Mouse (Mus musculus) cerebellum, adult 2 months (tissue): ENCODE results near the gene Amn. TPM values are rescaled to one million over a fixed set of nuclear protein-coding genes. Genes with fewer than 3 reads are reported as not detected.

Experiments
- DNase-seq, 2 experiments: peaks; one replicate each; pipeline ENCODE4 v3.0.0; 2021
- H3K27ac ChIP-seq: fragments of 200-500 bp; 2 replicates; pipeline ENCODE4 v1.5.1; 2012; ENCODE audit warnings: low read length, control low read depth, inconsistent platforms; ENCODE audit not compliant: insufficient read depth
- H3K27me3 ChIP-seq: fragments of 200-500 bp; 2 replicates; pipeline ENCODE4 v1.6.1; 2012; ENCODE audit warnings: inconsistent platforms, mild to moderate bottlenecking, low read length, moderate library complexity; ENCODE audit not compliant: control insufficient read depth, insufficient read depth
- H3K4me1 ChIP-seq: fragments of 200-500 bp; 2 replicates; pipeline ENCODE4 v1.6.1; 2011; ENCODE audit warnings: low read length; ENCODE audit not compliant: control insufficient read depth, insufficient read depth
- H3K4me3 ChIP-seq: fragments of 200-500 bp; replicated peaks from 2 replicates; pipeline ENCODE3; 2011; ENCODE audit warnings: mild to moderate bottlenecking, low read depth, low read length, control low read depth; ENCODE audit not compliant: insufficient read depth
- CTCF ChIP-seq: fragments of 200-500 bp; IDR thresholded peaks from 2 replicates; pipeline ENCODE4 v1.5.1; 2011; ENCODE audit warnings: low read depth, mild to moderate bottlenecking, control low read depth, low read length, moderate library complexity, borderline replicate concordance; ENCODE audit not compliant: insufficient read depth
- POLR2A ChIP-seq: fragments of 200-500 bp; IDR thresholded peaks from 2 replicates; pipeline ENCODE4 v1.6.1; 2011; ENCODE audit warnings: low read length, control low read depth, borderline replicate concordance; ENCODE audit not compliant: insufficient read depth
- WGBS: fragments of 180-500 bp; shearing (Covaris S2); methylation state at CpG from one replicate; pipeline ENCODE4 v1.1.7; 2018; 5-methylcytosine and 5-hydroxymethylcytosine counted together
- polyA plus RNA-seq: library from polyadenylated mRNA; depleted of rRNA; stranded (reverse); fragments of >200 nt; gene quantifications from 2 replicates; pipeline ENCODE4 v1.2.3, GENCODE M21; 2012

The Amn gene
- polyA plus RNA-seq, 1 experiment, result 9.6 TPM

- 49% methylated on average over 10 of the region's 10 CpGs for WGBS
- Histone ChIP-seq H3K4me3 (no peak overlapping the region), H3K27me3 (no peaks in the 10 kb centered on the region), H3K27ac (no peak overlapping the region), H3K4me1 (no peaks in the 10 kb centered on the region; the same call in 1 of the 2 replicates)
- TF ChIP-seq POLR2A (no peak), CTCF (no peak)
- DNase-seq, result no peak
Measured at GRCm38 (mm10) chr12:111284532-111284931, 13.6 kb downstream of the Amn start.

GRCm38 (mm10) chr12:111293025-111293424, 22.1 kb downstream of the Amn start:
- no peaks in the 10 kb centered on the region for H3K27me3 ChIP-seq
- no peak overlapping the region for H3K4me3 ChIP-seq
- H3K27ac ChIP-seq, result no peak overlapping the region
- WGBS, result 15% methylated on average over 12 of the region's 12 CpGs
- TF ChIP-seq POLR2A (no peak), CTCF (no peak)
- peak; percentile 55 to 73 for DNase-seq
- peaks cover 13% of the 10 kb centered on the region for H3K4me1 ChIP-seq

- no peaks in the 10 kb centered on the region for H3K4me1 ChIP-seq
- no peak for TF ChIP-seq CTCF
- no peak for TF ChIP-seq POLR2A
- DNase-seq, result no peak
- 95% methylated on average over 27 of the region's 27 CpGs for WGBS
- H3K27me3 ChIP-seq, result no peaks in the 10 kb centered on the region
- H3K4me3 ChIP-seq, result no peak overlapping the region
- no peak overlapping the region for H3K27ac ChIP-seq
Measured at GRCm38 (mm10) chr12:111301322-111302017, 30.6 kb downstream of the Amn start.

- WGBS, result 94% methylated on average over 14 of the region's 14 CpGs
- H3K27ac ChIP-seq, result no peak overlapping the region
Measured at GRCm38 (mm10) chr12:111302018-111302345, 31.1 kb downstream of the Amn start.

GRCm38 (mm10) chr12:111303702-111304337, 32.9 kb downstream of the Amn start:
- no peak for DNase-seq
- no peak for TF ChIP-seq CTCF
- no peak for TF ChIP-seq POLR2A
- Histone ChIP-seq H3K4me3 (no peak overlapping the region), H3K4me1 (no peaks in the 10 kb centered on the region), H3K27me3 (no peaks in the 10 kb centered on the region), H3K27ac (no peak overlapping the region)
- WGBS, result 88% methylated on average over 8 of the region's 8 CpGs

More at GRCm38 (mm10) chr12:111302018-111302345, 31.1 kb downstream of the Amn start:
- no peak for TF ChIP-seq POLR2A
- no peak for TF ChIP-seq CTCF
- Histone ChIP-seq H3K27me3 (no peaks in the 10 kb centered on the region), H3K4me3 (no peak overlapping the region), H3K4me1 (no peaks in the 10 kb centered on the region)
- no peak for DNase-seq

- TF ChIP-seq POLR2A (no peak), CTCF (no peak)
- no peak for DNase-seq
- Histone ChIP-seq H3K27ac (no peak overlapping the region), H3K4me1 (no peaks in the 10 kb centered on the region), H3K27me3 (no peaks in the 10 kb centered on the region), H3K4me3 (no peak overlapping the region)
- 24% methylated on average over 8 of the region's 8 CpGs for WGBS
Measured at GRCm38 (mm10) chr12:111306821-111307220, 35.9 kb downstream of the Amn start.

GRCm38 (mm10) chr12:111309256-111309655, 38.4 kb downstream of the Amn start:
- H3K4me3 ChIP-seq, result no peak overlapping the region
- no peaks in the 10 kb centered on the region for H3K27me3 ChIP-seq
- no peak overlapping the region for H3K27ac ChIP-seq
- no peak for TF ChIP-seq CTCF
- TF ChIP-seq POLR2A, result no peak
- no peak for DNase-seq
- WGBS, result 82% methylated on average over 12 of the region's 12 CpGs
- no peaks in the 10 kb centered on the region for H3K4me1 ChIP-seq

GRCm38 (mm10) chr12:111309931-111310330, 39.0 kb downstream of the Amn start:
- DNase-seq, result no peak
- 82% methylated on average over 14 of the region's 14 CpGs for WGBS
- H3K4me3 ChIP-seq, result no peak overlapping the region
- H3K27me3 ChIP-seq, result no peaks in the 10 kb centered on the region
- no peaks in the 10 kb centered on the region for H3K4me1 ChIP-seq
- no peak overlapping the region for H3K27ac ChIP-seq
- no peak for TF ChIP-seq CTCF
- TF ChIP-seq POLR2A, result no peak
